ENCODE assay signal across 10 mouse cellular contexts in the genomic region with DNA sequence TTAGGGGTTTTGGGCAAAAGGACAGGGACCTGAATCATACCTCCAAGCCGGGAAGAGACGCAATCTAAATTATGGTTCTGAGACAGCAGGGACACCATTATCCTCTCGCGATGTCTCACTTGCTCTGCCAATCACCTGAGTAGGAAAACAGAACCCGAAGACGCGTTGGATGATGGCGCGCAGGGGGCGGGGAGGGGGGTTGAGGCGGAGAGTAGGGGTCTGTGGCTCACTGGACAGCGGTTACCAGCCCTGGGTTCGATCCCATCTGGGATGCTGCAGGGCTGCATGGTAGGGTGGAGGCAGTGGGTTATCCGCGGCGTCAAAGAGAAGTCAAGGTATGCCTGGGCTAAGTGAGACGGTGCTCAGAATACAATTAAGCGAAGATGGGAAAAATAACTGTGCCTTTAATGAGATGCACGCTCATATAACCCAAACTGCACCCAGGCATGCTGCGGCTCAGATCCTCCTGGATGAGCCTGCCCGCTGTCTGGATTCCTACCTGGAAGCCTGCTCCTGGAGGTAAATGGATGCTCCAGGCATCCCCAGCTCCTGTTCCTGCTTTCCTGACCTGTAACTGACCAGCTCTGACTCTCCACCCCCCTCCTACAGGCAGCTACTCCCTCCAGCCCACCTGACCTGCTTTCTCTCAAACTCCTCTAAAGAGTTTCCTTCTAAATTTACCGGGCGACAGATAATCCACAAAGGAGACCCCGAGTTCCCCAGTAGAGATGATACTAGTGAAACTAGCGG. TPM values are rescaled to one million over a fixed set of nuclear protein-coding genes. Genes with fewer than 3 reads are reported as not detected.
A peak's percentile ranks its signal among the peaks of the same experiment; 100 is the strongest.
DNase-seq lines count a peak whose midpoint lies in the region; ATAC-seq and TF ChIP-seq lines count a peak whose summit lies in the region.
"Had no signal": no experiment of that assay in that cellular context is flagged by ENCODE, and none has a peak within 500 bp of the region (broad histone marks: within the 10 kb centered on the region; RNA-seq: fewer than 3 reads in every experiment).

No protein-coding gene starts in this region.

- H3K36me3 ChIP-seq in heart, adult 2 months (ENCODE audit: control insufficient read depth, insufficient read depth, low read length), result no peaks in the 10 kb centered on the region
- no peaks in the 10 kb centered on the region for H3K36me3 ChIP-seq in hindbrain, embryonic 14.5 days (replicated peaks; ENCODE audit: control insufficient read depth, insufficient read depth)
- H3K36me3 ChIP-seq in midbrain, embryonic 14.5 days (ENCODE audit: control insufficient read depth, insufficient read depth, low read length), result no peaks in the 10 kb centered on the region

- ATAC-seq in hindbrain, embryonic 14.5 days (ENCODE audit: low FRiP score), result no peak
- ATAC-seq in midbrain, embryonic 14.5 days (ENCODE audit: low FRiP score, low TSS enrichment), result no peak; the same call in 1 of the 2 replicates

- peak overlapping the region; percentile 22 for H3K9ac ChIP-seq in heart, adult 2 months (ENCODE audit: low read depth, low read length)
- peak overlapping the region; percentile 52 for H3K9ac ChIP-seq in hindbrain, embryonic 14.5 days
- H3K9ac ChIP-seq in midbrain, embryonic 14.5 days (replicated peaks; ENCODE audit: low read length), result peak overlapping the region; percentile 14; the same call in 1 of the 2 replicates

- intact Hi-C loops in heart, adult 2 months (cut with DNase I), result loop anchor here (1.0 to 10.0 kb wide), 4 partner anchors 46 to 351 kb away; no protein-coding TSS in a partner anchor

- H3K27ac ChIP-seq in heart, adult 2 months, result peak overlapping the region; percentile 57
- peak overlapping the region; percentile 97 for H3K27ac ChIP-seq in bone marrow macrophage, adult 2 months (ENCODE audit: insufficient read depth, low read depth, low read length)
- H3K27ac ChIP-seq in hindbrain, embryonic 14.5 days, result peak overlapping the region; percentile 51
- H3K27ac ChIP-seq in midbrain, embryonic 14.5 days (replicated peaks; ENCODE audit: low read depth, low read length), result peak overlapping the region; percentile 28
- no peak overlapping the region for H3K27ac ChIP-seq in cerebellum, adult 2 months (ENCODE audit: insufficient read depth, low read length)

- no peak for TF ChIP-seq EP300 in heart, adult 2 months (IDR thresholded peaks at IDR 0.05; ENCODE audit: insufficient read depth, low read depth, low read length)

- peaks cover 13% of the 10 kb centered on the region for H3K4me1 ChIP-seq in heart, adult 2 months (ENCODE audit: control insufficient read depth, insufficient read depth, low read length)
- H3K4me1 ChIP-seq in bone marrow macrophage, adult 2 months (ENCODE audit: control insufficient read depth, insufficient read depth, low read length), result peaks cover 33% of the 10 kb centered on the region
- peaks cover 11% of the 10 kb centered on the region; the same call in 1 of the 2 replicates for H3K4me1 ChIP-seq in hindbrain, embryonic 14.5 days (replicated peaks; ENCODE audit: control insufficient read depth, insufficient read depth, low read length)
- 0 out of 2 replicates have a peak, but pooled peaks cover 8% of the 10 kb centered on the region for H3K4me1 ChIP-seq in midbrain, embryonic 14.5 days (ENCODE audit: control insufficient read depth, insufficient read depth, low read length)
- no peaks in the 10 kb centered on the region for H3K4me1 ChIP-seq in cerebellum, adult 2 months (ENCODE audit: control insufficient read depth, insufficient read depth, low read length)

- H3K9me3 ChIP-seq in hindbrain, embryonic 14.5 days (ENCODE audit: control insufficient read depth, low read length), result no peaks in the 10 kb centered on the region
- no peaks in the 10 kb centered on the region for H3K9me3 ChIP-seq in midbrain, embryonic 14.5 days (ENCODE audit: control insufficient read depth, low read length)

- TF ChIP-seq CTCF in heart, adult 2 months (IDR thresholded peaks at IDR 0.05), result no peak
- TF ChIP-seq CTCF in bone marrow macrophage, adult 2 months (IDR thresholded peaks at IDR 0.05; ENCODE audit: low read depth, low read length), result no peak
- TF ChIP-seq CTCF in cerebellum, adult 2 months (IDR thresholded peaks at IDR 0.05; ENCODE audit: borderline replicate concordance, insufficient read depth, low read depth, low read length), result no peak

- WGBS in heart, adult 2 months, result 29% methylated on average over 25 of the region's 25 CpGs
- 12% methylated on average over 25 of the region's 25 CpGs for WGBS in hindbrain, embryonic 14.5 days
- 11% methylated on average over 25 of the region's 25 CpGs for WGBS in midbrain, embryonic 14.5 days
- WGBS in cerebellum, adult 2 months, result 44% methylated on average over 25 of the region's 25 CpGs

- no peaks in the 10 kb centered on the region for H3K79me2 ChIP-seq in heart, adult 2 months (replicated peaks; ENCODE audit: control insufficient read depth, insufficient read depth, low read length)

- H3K4me2 ChIP-seq in hindbrain, embryonic 14.5 days (replicated peaks), result peak overlapping the region; percentile 53
- H3K4me2 ChIP-seq in midbrain, embryonic 14.5 days (ENCODE audit: low read length), result peak overlapping the region; percentile 50

- H3K4me3 ChIP-seq in heart, adult 2 months, result peak overlapping the region; percentile 25; the same call in 1 of the 2 replicates
- no peak overlapping the region for H3K4me3 ChIP-seq in bone marrow macrophage, adult 2 months (ENCODE audit: insufficient read depth, low read length)
- peak overlapping the region; percentile 15; the same call in 1 of the 2 replicates for H3K4me3 ChIP-seq in hindbrain, embryonic 14.5 days (replicated peaks; ENCODE audit: low read length)
- 0 out of 2 replicates have a peak overlapping the region, but pooled peaks have one; percentile 5 for H3K4me3 ChIP-seq in midbrain, embryonic 14.5 days (replicated peaks; ENCODE audit: low read depth, low read length)
- no peak overlapping the region for H3K4me3 ChIP-seq in cerebellum, adult 2 months (replicated peaks; ENCODE audit: insufficient read depth, low read depth, low read length)

- DNase-seq in heart, adult 2 months, result no peak
- DNase-seq in heart, adult 18-20 months, result no peak
- no peak for DNase-seq in hindbrain, embryonic 14.5 days (ENCODE audit: low spot score)
- peak; percentile 65 for DNase-seq in midbrain, embryonic 14.5 days
- no peak for DNase-seq in cerebellum, adult 2 months
- DNase-seq in adrenal gland, postnatal 14 days, result no peak
- no peak for DNase-seq in thymus, postnatal 4 days

- TF ChIP-seq POLR2A in heart, adult 2 months (IDR thresholded peaks at IDR 0.05; ENCODE audit: insufficient read depth, low read depth, low read length), result no peak
- no peak for TF ChIP-seq POLR2A in bone marrow macrophage, adult 2 months (IDR thresholded peaks at IDR 0.05; ENCODE audit: borderline replicate concordance, low read depth, low read length)
- no peak for TF ChIP-seq POLR2A in cerebellum, adult 2 months (IDR thresholded peaks at IDR 0.05; ENCODE audit: borderline replicate concordance, insufficient read depth, low read length)

- H3K27me3 ChIP-seq in heart, adult 2 months (ENCODE audit: control insufficient read depth, insufficient read depth, low read length), result no peaks in the 10 kb centered on the region; the same call in 1 of the 2 replicates
- no peaks in the 10 kb centered on the region for H3K27me3 ChIP-seq in hindbrain, embryonic 14.5 days (ENCODE audit: control insufficient read depth, insufficient read depth, low read length)
- H3K27me3 ChIP-seq in midbrain, embryonic 14.5 days (ENCODE audit: control insufficient read depth, insufficient read depth, low read length), result no peaks in the 10 kb centered on the region
- no peaks in the 10 kb centered on the region for H3K27me3 ChIP-seq in cerebellum, adult 2 months (ENCODE audit: control insufficient read depth, insufficient read depth, low read length)

RNA-seq across cellular contexts. Expression of a gene that starts 0.8 kb away (rescaled TPM):
- not detected for total RNA-seq in heart, adult 2 months (2021)
- polyA plus RNA-seq in heart, adult 2 months (2012; rRNA removed), result not detected in 2 replicates
- not detected for total RNA-seq in heart, adult 18-20 months (2021)
- not detected in 2 replicates for polyA plus RNA-seq in bone marrow macrophage, adult 2 months (2012; ENCODE audit: insufficient read depth, insufficient read length, missing spikeins)
- polyA plus RNA-seq in hindbrain, embryonic 14.5 days (2014; fragmentation: Nextera tagmentation; extraction: Ambion mirVana), result not detected in 2 replicates
- polyA plus RNA-seq in midbrain, embryonic 14.5 days (2014; fragmentation: Nextera tagmentation; extraction: Ambion mirVana), result 0.15 TPM in 1 of 2 replicates, not detected in the other
- polyA plus RNA-seq in cerebellum, adult 2 months (2012; rRNA removed), result 0.10 and 0.18 TPM in 2 replicates
- not detected in 2 replicates for total RNA-seq in adrenal gland, postnatal 14 days (2021)
- polyA plus RNA-seq: C2C12; large intestine, adult 2 months had no signal

RNA-seq across cellular contexts. Expression of a gene that starts 4.8 kb away (rescaled TPM):
- 10 to 100 TPM; 19.2 to 21.4 TPM for total RNA-seq in heart, adult 2 months (2021)
- 18.0 and 24.5 TPM in 2 replicates for polyA plus RNA-seq in heart, adult 2 months (2012; rRNA removed)
- 10 to 100 TPM; 19.2 to 21.1 TPM for total RNA-seq in heart, adult 18-20 months (2021)
- 5.7 and 5.9 TPM in 2 replicates for polyA plus RNA-seq in bone marrow macrophage, adult 2 months (2012; ENCODE audit: insufficient read depth, insufficient read length, missing spikeins)
- 2.5 and 2.6 TPM in 2 replicates for polyA plus RNA-seq in hindbrain, embryonic 14.5 days (2014; fragmentation: Nextera tagmentation; extraction: Ambion mirVana)
- 1.6 and 2.1 TPM in 2 replicates for polyA plus RNA-seq in midbrain, embryonic 14.5 days (2014; fragmentation: Nextera tagmentation; extraction: Ambion mirVana)
- polyA plus RNA-seq in cerebellum, adult 2 months (2012; rRNA removed), result 4.9 and 5.2 TPM in 2 replicates
- total RNA-seq in adrenal gland, postnatal 14 days (2021), result 18.2 and 20.7 TPM in 2 replicates

Comparison
In these comparisons a context has a peak if more than half of its experiments do, and no peak if none do; other contexts are left out.
1. H3K4me3 ChIP-seq: peak in heart, adult 2 months (single experiment), hindbrain, embryonic 14.5 days (single experiment) and midbrain, embryonic 14.5 days (single experiment); none in bone marrow macrophage, adult 2 months (single experiment) and cerebellum, adult 2 months (single experiment).
2. Peak in every context shown above with its lines, with median percentiles within 50 percentile points of each other: H3K9ac ChIP-seq.